Mouse (Mus musculus) G1E-ER4 (cell line): Measurements from ENCODE around the gene Zfp710. TPM values are rescaled to one million over a fixed set of nuclear protein-coding genes. Genes with fewer than 3 reads are reported as not detected.

Experiments used
- GATA1 ChIP-seq: IDR thresholded peaks from one replicate; pipeline ENCODE4 v1.8.0; 2012; ENCODE audit warnings: low read length, inconsistent platforms
- polyA plus RNA-seq: library from polyadenylated mRNA; stranded (reverse); fragments of >175 nt; gene quantifications from 2 replicates; pipeline ENCODE4 v1.2.3, GENCODE M21; 2012

Zfp710 gene
- polyA plus RNA-seq, 1 experiment: 38.7 TPM

DNA sequence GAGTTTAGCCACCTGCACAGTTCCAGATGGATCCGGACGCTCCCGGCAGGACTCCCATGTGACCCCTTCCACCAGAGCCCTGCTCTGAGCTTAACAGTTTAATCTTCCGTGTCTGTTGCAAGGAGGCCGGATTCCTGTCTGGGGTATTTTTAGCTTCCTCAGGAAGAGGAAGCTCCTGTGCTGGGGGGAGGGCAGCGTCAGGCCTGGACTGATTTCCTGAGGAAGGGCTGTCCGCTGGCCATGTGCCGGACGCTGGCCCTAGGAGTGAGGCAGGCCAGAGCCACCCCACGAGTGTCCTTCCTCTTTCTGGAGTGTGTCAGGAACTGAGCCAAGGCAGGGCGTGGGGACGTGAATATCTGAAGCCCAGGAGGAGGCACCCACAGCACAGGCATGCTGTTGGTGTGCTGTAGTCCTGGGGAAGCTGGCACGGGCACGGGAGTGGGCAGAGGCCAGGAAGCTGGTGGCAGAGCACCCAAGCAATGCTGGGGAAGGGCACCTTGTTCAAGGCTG, 54.2 kb downstream of the Zfp710 start:
- TF ChIP-seq GATA1: no peak

DNA sequence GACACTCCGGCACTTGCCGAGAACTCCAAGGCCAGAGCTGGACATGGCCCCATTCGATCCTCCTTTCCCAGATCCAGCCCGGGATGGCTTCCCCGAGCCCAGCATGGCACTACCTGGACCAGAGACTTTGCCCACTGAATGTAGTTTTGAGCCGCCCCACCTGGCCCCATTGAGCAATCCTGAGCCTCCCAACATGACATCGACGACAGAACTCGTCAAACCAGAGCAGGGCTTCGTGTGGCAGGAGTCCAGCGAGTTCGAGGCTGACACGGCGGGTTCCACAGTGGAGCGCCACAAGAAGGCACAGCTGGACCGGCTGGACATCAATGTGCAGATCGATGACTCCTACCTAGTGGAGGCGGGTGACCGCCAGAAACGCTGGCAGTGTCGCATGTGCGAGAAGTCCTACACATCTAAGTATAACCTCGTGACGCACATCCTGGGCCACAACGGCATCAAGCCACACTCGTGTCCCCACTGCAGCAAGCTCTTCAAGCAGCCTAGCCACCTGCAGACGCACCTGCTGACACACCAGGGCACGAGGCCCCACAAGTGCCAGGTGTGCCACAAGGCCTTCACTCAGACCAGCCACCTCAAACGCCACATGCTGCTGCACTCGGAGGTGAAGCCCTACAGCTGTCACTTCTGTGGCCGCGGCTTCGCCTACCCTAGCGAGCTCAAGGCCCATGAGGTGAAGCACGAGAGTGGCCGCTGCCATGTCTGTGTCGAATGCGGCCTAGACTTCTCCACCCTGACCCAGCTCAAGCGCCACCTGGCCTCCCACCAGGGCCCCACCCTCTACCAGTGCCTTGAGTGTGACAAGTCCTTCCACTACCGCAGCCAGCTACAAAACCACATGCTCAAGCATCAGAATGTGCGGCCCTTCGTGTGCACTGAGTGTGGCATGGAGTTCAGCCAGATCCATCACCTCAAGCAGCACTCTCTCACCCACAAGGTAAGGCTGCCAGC, 57.3 kb downstream of the Zfp710 start:
- no peak for TF ChIP-seq GATA1

DNA sequence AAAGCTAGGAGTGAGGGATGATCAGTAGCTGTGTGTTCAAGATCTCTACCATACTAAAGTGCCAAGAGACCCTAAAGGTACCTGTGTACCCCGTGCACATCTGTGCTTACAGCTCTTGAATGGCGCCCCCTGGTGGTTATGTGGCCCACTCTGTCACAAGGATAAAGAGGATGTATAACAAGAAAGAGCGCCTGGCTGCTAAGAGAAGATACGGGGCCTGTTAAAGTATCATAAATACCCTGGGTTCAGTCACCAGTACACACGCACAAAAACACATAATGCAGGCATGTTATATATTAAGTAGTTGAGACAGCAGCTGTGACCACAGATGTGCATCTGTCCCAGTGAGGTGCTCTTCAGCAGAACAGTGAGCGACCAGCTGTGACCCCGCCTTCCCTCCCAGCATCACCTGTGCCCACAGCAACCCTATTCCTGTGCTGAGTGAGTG, 59.9 kb downstream of the Zfp710 start:
- no peak for TF ChIP-seq GATA1

- no peak for TF ChIP-seq GATA1
Measured at GRCm38 (mm10) chr7:80085970-80086715, 61.5 kb downstream of the Zfp710 start.

DNA sequence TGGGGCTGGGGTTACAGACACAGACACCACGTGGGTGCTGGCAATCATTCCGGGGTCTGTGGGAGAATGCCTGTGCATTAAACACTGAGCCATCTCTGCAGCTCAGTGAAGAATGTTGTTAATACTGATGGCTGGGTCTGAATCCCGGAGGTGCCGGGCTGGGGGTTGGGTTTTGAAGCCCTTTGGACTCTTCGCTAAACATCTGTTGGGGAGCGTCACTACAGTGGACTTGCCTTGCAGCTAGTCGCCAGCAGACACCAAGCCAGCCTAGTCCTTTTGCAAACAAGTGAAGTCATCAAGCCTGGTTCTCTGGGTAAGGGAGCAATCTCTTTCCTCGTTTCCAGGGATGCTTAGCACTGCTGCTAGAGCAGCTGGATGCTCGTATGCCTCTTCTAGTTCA, 63.6 kb downstream of the Zfp710 start:
- no peak for TF ChIP-seq GATA1

DNA sequence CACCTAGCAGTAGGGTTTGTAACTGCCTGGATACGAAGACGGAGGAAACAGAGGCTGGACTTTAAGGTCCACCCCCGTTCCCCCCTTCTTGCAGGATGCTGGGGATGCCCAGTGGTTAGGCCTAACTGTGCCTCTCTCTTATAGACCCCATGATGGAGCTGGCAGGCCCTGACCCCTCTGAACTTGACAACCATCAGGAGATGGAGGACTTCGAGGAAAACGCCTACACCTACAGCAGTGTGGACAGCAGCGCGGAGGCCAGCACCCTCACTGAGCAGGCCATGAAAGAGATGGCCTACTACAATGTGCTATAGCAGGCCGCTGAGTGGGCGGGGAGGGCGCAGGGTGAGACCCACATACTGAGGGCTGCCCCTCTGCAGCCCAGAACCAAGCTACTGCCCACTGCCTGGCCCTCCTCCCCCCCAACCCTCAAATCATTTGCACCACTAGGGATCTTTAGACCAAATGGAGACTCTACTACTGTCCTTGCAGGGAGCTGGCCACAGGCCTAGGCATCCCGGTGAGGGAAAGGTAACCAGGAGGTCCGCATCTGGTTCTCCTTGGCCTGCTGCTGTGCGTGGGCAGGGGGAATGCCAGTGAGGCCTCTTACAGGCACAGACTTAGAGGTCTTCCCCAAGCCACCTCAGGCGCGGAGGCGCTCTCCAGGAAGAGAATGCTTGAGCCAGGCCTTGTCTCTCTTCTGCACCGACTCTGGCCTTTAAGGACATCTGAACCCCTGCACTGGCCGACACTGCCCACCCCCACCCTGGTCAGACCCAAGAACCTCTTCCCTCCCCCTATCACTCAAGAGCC, 65.8 kb downstream of the Zfp710 start:
- TF ChIP-seq GATA1: no peak

- TF ChIP-seq GATA1: no peak
Measured at GRCm38 (mm10) chr7:80091004-80091865, 66.6 kb downstream of the Zfp710 start.

DNA sequence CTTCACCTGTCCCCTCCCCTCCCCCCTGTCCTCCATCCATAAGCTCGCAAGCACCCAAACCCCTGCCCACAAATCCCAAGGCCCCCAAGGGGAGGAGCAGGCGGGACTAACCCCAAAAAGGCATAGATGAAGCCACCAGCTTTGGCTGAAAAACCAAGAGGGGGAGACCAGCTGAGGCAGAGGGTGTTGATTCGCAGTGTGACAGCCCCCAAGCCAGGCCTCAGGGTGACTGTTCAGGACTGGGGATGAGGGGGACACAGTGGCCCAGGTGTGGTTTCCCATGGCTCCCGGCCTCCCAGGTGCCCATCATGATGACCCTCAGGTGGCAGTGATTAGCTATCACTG, 67.2 kb downstream of the Zfp710 start:
- no peak for TF ChIP-seq GATA1

- no peak for TF ChIP-seq GATA1
Measured at GRCm38 (mm10) chr7:80092351-80093046, 67.9 kb downstream of the Zfp710 start.

DNA sequence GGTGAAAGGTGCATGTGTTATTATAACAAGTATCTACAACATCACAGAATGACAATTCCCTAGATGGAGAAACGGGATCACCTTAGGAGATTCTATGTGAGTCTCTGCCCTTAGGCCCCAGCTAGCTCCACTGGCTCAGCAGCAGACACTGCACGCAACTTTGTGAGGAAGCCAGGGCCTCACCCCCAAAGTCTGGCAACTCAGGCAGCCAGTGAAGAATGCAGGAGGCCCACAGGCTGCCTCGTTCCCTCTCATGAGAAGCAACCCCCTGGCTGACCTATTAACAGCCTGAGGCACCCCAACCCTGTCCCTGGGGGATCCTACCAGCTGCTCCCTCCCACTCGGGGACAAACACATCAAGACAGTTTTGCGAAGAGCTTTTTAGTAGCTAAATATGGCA, 69.9 kb downstream of the Zfp710 start:
- no peak for TF ChIP-seq GATA1

DNA sequence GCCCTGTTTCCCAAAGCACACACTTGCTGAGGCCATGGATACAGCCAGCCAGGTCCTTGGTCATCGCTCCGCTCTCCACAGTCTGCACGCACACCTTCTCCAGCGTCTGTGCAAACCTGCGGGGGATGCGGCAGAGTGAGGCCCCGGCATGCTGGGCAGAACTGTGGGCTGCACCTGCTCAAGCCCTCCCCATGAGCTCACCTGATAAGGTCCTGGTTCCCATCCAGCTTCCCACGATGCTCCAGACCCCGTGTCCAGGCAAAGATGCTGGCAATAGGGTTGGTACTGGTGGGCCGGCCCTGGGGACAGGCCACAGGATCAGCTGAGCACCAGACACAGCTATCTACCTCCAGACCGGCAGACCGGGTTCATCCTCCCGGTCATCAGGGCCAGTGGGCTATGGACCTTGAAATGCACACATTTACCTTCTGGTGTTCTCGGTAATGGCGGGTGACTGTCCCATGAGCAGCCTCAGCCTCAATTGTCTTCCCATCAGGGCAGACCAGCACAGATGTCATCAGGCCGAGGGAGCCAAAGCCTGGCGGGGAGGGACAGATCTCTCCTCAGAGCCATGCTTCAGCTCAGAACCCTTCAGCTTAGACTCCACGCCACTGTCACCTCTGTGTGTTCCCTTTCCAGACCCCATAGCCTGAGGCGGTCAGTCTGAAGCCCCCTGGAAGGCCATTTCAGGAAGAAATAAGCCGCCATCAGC, 71.1 kb downstream of the Zfp710 start:
- TF ChIP-seq GATA1: no peak

- TF ChIP-seq GATA1: no peak
Measured at GRCm38 (mm10) chr7:80098389-80098976, 73.9 kb downstream of the Zfp710 start.

DNA sequence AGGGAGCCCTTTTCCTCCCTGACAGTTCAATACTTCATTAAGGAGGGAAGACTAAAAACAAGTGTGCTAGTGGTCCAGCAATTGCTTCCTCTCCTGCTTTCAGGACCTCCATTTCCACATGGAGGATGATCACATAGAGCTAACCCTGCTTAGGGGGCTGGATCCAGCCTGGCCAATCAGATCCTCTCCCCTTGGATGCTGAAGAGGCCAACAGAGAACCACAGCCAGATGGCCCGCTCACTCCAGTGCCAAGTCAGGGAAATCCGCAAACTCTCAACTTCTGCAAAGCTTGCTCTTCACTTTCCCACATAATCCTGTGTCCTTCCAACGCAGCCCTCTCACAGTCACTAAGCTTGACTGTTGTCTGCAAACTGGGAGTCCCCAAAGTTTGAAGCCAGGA, 78.7 kb downstream of the Zfp710 start:
- TF ChIP-seq GATA1: no peak
